In genomic region chrX:147443386-147443785, GRCm38 (mm10) we compare ENCODE assay signal across 30 mouse cellular contexts. TPM values are rescaled to one million over a fixed set of nuclear protein-coding genes. Genes with fewer than 3 reads are reported as not detected.
DNase-seq lines count a peak whose midpoint lies in the region; ATAC-seq and TF ChIP-seq lines count a peak whose summit lies in the region.
"Had no signal": no experiment of that assay in that cellular context is flagged by ENCODE, and none has a peak within 500 bp of the region (broad histone marks: within the 10 kb centered on the region; RNA-seq: fewer than 3 reads in every experiment).

No protein-coding gene starts in this region.

- no peaks in the 10 kb centered on the region for H3K27me3 ChIP-seq in kidney, adult 2 months (replicated peaks; ENCODE audit: control insufficient read depth, insufficient read depth, low read length)
- H3K27me3 ChIP-seq in kidney, embryonic 15.5 days: no peaks in the 10 kb centered on the region
- no peaks in the 10 kb centered on the region for H3K27me3 ChIP-seq in kidney, postnatal 0 days (ENCODE audit: insufficient read depth, low read length)
- H3K27me3 ChIP-seq: embryonic facial prominence, embryonic 12.5 days; embryonic facial prominence, embryonic 15.5 days; heart, embryonic 15.5 days; hindbrain, embryonic 13.5 days had no signal

- no peak overlapping the region for H3K27ac ChIP-seq in kidney, adult 2 months (ENCODE audit: insufficient read depth, low read depth, low read length)
- H3K27ac ChIP-seq in kidney, embryonic 15.5 days: no peak overlapping the region
- no peak overlapping the region for H3K27ac ChIP-seq in kidney, postnatal 0 days
- H3K27ac ChIP-seq: embryonic facial prominence, embryonic 12.5 days; embryonic facial prominence, embryonic 15.5 days; gastrocnemius, adult 2 months; heart, embryonic 15.5 days; hindbrain, embryonic 10.5 days; hindbrain, embryonic 13.5 days had no signal

- no peak overlapping the region for H3K4me3 ChIP-seq in kidney, adult 2 months (ENCODE audit: insufficient read depth, low read depth, low read length)
- no peak overlapping the region for H3K4me3 ChIP-seq in kidney, embryonic 15.5 days (replicated peaks)
- no peak overlapping the region for H3K4me3 ChIP-seq in kidney, postnatal 0 days (replicated peaks; ENCODE audit: low read depth, low read length)
- H3K4me3 ChIP-seq: embryonic facial prominence, embryonic 12.5 days; embryonic facial prominence, embryonic 15.5 days; gastrocnemius, adult 2 months; heart, embryonic 15.5 days; hindbrain, embryonic 10.5 days; hindbrain, embryonic 13.5 days had no signal

- no peak for TF ChIP-seq POLR2A in kidney, adult 2 months (IDR thresholded peaks at IDR 0.05; ENCODE audit: low read depth, low read length)

- no peaks in the 10 kb centered on the region for H3K36me3 ChIP-seq in kidney, adult 2 months (ENCODE audit: control insufficient read depth, insufficient read depth, low read length)
- no peaks in the 10 kb centered on the region for H3K36me3 ChIP-seq in kidney, embryonic 15.5 days
- H3K36me3 ChIP-seq in kidney, postnatal 0 days (ENCODE audit: insufficient read depth, low read length): no peaks in the 10 kb centered on the region
- H3K36me3 ChIP-seq: embryonic facial prominence, embryonic 12.5 days; embryonic facial prominence, embryonic 15.5 days; heart, embryonic 15.5 days; hindbrain, embryonic 10.5 days; hindbrain, embryonic 13.5 days had no signal

- no peaks in the 10 kb centered on the region for H3K9me3 ChIP-seq in kidney, embryonic 15.5 days (replicated peaks)
- H3K9me3 ChIP-seq in kidney, postnatal 0 days (replicated peaks; ENCODE audit: low read length): no peaks in the 10 kb centered on the region
- H3K9me3 ChIP-seq: embryonic facial prominence, embryonic 12.5 days; embryonic facial prominence, embryonic 15.5 days; heart, embryonic 15.5 days; hindbrain, embryonic 10.5 days; hindbrain, embryonic 13.5 days had no signal

- TF ChIP-seq CTCF in kidney, adult 2 months (conservative IDR thresholded peaks at IDR 0.05; ENCODE audit: insufficient read depth, insufficient read length, low read depth, low read length): no peak
- no peak for TF ChIP-seq CTCF in kidney, postnatal 0 days (IDR thresholded peaks at IDR 0.05; ENCODE audit: low read depth)

- WGBS in kidney, adult 2 months: 66% methylated on average over 4 of the region's 4 CpGs
- 68% methylated on average over 4 of the region's 4 CpGs for WGBS in kidney, embryonic 15.5 days
- WGBS in kidney, postnatal 0 days: 72% methylated on average over 4 of the region's 4 CpGs

- DNase-seq in kidney, adult 2 months: peak; percentile 3
- no peak for DNase-seq in kidney, postnatal 10 days
- DNase-seq in kidney, postnatal 25 days: no peak
- peak; percentile 83 for DNase-seq in kidney, postnatal 0 days (ENCODE audit: low spot score)
- DNase-seq in kidney, postnatal 14 days: peak; percentile 9
- DNase-seq: adrenal gland, adult 2 months; adrenal gland, postnatal 14 days; cerebellum, adult 11 months; cerebellum, adult 2 months; cerebellum, adult 9-11 months; cerebellum, postnatal 25 days; forebrain, postnatal 0 days; gastrocnemius, adult 2 months; gastrocnemius, postnatal 14 days; heart, adult 11 months; heart, postnatal 10 days; heart, postnatal 36 days had no signal

- no peak overlapping the region for H3K4me2 ChIP-seq in kidney, embryonic 15.5 days
- no peak overlapping the region for H3K4me2 ChIP-seq in kidney, postnatal 0 days (ENCODE audit: low read length)
- H3K4me2 ChIP-seq: embryonic facial prominence, embryonic 12.5 days; embryonic facial prominence, embryonic 15.5 days; heart, embryonic 11.5 days; heart, embryonic 15.5 days; hindbrain, embryonic 13.5 days had no signal

- no peak overlapping the region for H3K9ac ChIP-seq in kidney, embryonic 15.5 days
- H3K9ac ChIP-seq in kidney, postnatal 0 days (ENCODE audit: low read depth, low read length): no peak overlapping the region
- H3K9ac ChIP-seq: embryonic facial prominence, embryonic 12.5 days; embryonic facial prominence, embryonic 15.5 days; forebrain, postnatal 0 days; heart, embryonic 15.5 days; hindbrain, embryonic 13.5 days had no signal

- peak; percentile 79; the same call in 1 of the 2 replicates for ATAC-seq in kidney, embryonic 15.5 days (replicated peaks; ENCODE audit: low FRiP score)
- no peak; the same call in 1 of the 2 replicates for ATAC-seq in kidney, postnatal 0 days (replicated peaks; ENCODE audit: low FRiP score, low read depth)
- ATAC-seq: CD4-positive, CD25-positive, alpha-beta regulatory T cell, adult 4 months; forebrain, embryonic 14.5 days; forebrain, postnatal 0 days; hindbrain, embryonic 16.5 days had no signal

- H3K4me1 ChIP-seq in kidney, adult 2 months (ENCODE audit: control insufficient read depth, insufficient read depth, low read length): no peaks in the 10 kb centered on the region
- no peaks in the 10 kb centered on the region for H3K4me1 ChIP-seq in kidney, embryonic 15.5 days
- no peaks in the 10 kb centered on the region for H3K4me1 ChIP-seq in kidney, postnatal 0 days (replicated peaks; ENCODE audit: insufficient read depth, low read length)
- H3K4me1 ChIP-seq: embryonic facial prominence, embryonic 12.5 days; embryonic facial prominence, embryonic 15.5 days; heart, embryonic 15.5 days; hindbrain, embryonic 10.5 days; hindbrain, embryonic 13.5 days had no signal

RNA-seq across cellular contexts. Expression of gene Vmn1r239-ps, which starts 10.1 kb away (rescaled TPM):
- not detected in 2 replicates for polyA plus RNA-seq in kidney, adult 2 months (2012; rRNA removed)
- polyA plus RNA-seq in kidney, embryonic 15.5 days (2015; fragmentation: Nextera tagmentation; extraction: Ambion mirVana): not detected in 2 replicates
- not detected in 2 replicates for polyA plus RNA-seq in kidney, postnatal 0 days (2015; fragmentation: Nextera tagmentation; extraction: Ambion mirVana)
- polyA plus RNA-seq: adrenal gland, adult 2 months; C2C12; CD4-positive, CD25-positive, alpha-beta regulatory T cell, adult 4 months; cerebellum, adult 2 months; embryonic facial prominence, embryonic 12.5 days; embryonic facial prominence, embryonic 15.5 days; forebrain, embryonic 11.5 days; forebrain, embryonic 14.5 days; forebrain, postnatal 0 days; frontal cortex, adult 2 months; heart, embryonic 11.5 days; heart, embryonic 15.5 days; hindbrain, embryonic 10.5 days; hindbrain, embryonic 13.5 days; hindbrain, embryonic 16.5 days had no signal

RNA-seq across cellular contexts. Expression of gene Il13ra2, which starts 14.4 kb away (rescaled TPM):
- polyA plus RNA-seq in kidney, adult 2 months (2012; rRNA removed): 0.08 TPM in 1 of 2 replicates, not detected in the other
- 0.10 and 0.14 TPM in 2 replicates for polyA plus RNA-seq in kidney, embryonic 15.5 days (2015; fragmentation: Nextera tagmentation; extraction: Ambion mirVana)
- polyA plus RNA-seq in kidney, postnatal 0 days (2015; fragmentation: Nextera tagmentation; extraction: Ambion mirVana): 0.09 and 0.43 TPM in 2 replicates
- polyA plus RNA-seq: adrenal gland, adult 2 months; CD4-positive, CD25-positive, alpha-beta regulatory T cell, adult 4 months; embryonic facial prominence, embryonic 12.5 days; forebrain, embryonic 11.5 days; forebrain, embryonic 14.5 days; heart, embryonic 11.5 days; heart, embryonic 15.5 days; hindbrain, embryonic 10.5 days had no signal

Comparison
In these comparisons a context has a peak if more than half of its experiments do, and no peak if none do; other contexts are left out.
1. DNase-seq: peak in kidney, adult 2 months (single experiment), kidney, postnatal 0 days (single experiment) and kidney, postnatal 14 days (single experiment); none in kidney, postnatal 10 days (single experiment) and kidney, postnatal 25 days (0 of 2).